Mouse (Mus musculus): ENCODE measurements at regions not wholly inside any gene's neighbourhood (a gene's known extent, or its start where the extent isn't known, plus 50 kb on each side); places are given as distances from the start of the nearest gene placed in this dataset.

DNA sequence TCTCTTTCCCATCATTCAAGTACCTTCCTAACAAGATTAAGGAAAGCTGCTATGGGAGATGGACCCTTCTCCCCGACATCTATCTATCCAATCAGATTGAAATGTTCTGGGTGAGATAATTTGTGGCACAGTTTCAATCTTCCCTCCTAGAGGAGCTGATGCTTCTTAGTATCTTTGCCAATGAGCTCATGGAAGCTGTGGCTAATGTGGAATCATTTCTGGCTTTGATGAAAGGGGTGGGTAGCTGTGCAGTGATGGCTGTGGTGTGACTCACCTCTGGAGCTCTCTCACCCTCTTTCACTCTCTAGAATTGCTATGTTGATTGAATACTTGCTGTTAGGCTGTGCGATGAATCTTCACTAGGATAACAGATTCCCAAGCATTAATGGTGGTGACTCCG is 411.1 kb upstream of the Slc30a5 start:
- Histone ChIP-seq H3K4me1 (ENCODE audit: control insufficient read depth, insufficient read depth, low read length) (no peaks in the 10 kb centered on the region), H3K4me3 (ENCODE audit: insufficient read depth, low read length) (no peak overlapping the region), H3K27ac (ENCODE audit: insufficient read depth, low read depth, low read length) (no peak overlapping the region)
- TF ChIP-seq POLR2A (IDR thresholded peaks at IDR 0.05; ENCODE audit: borderline replicate concordance, low read depth, low read length), result no peak
- no peak for TF ChIP-seq CTCF (IDR thresholded peaks at IDR 0.05; ENCODE audit: low read depth, low read length)

DNA sequence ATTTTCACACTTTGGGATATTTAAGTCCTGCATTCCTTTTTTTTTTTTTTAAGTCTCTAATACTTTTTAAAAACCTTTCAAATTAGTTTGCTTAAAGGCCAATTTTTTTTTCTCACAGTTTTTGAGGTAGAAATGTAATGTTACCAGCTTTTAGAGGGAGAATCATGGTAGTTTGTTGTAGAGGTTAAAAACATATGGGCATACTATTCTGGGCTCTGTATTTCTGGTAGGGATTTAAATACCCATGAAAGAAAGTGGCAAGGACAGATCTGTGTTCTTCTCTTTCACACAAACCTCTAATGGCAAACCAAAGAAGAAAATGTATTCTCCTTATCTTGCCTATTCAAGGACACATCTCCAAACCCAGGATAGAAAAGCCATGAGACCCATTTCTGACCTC is 405.6 kb upstream of the Slc30a5 start:
- Histone ChIP-seq H3K4me1 (ENCODE audit: control insufficient read depth, insufficient read depth, low read length) (no peaks in the 10 kb centered on the region), H3K27ac (ENCODE audit: insufficient read depth, low read depth, low read length) (no peak overlapping the region), H3K4me3 (ENCODE audit: insufficient read depth, low read length) (no peak overlapping the region)
- no peak for TF ChIP-seq POLR2A (IDR thresholded peaks at IDR 0.05; ENCODE audit: borderline replicate concordance, low read depth, low read length)
- TF ChIP-seq CTCF (IDR thresholded peaks at IDR 0.05; ENCODE audit: low read depth, low read length), result no peak

DNA sequence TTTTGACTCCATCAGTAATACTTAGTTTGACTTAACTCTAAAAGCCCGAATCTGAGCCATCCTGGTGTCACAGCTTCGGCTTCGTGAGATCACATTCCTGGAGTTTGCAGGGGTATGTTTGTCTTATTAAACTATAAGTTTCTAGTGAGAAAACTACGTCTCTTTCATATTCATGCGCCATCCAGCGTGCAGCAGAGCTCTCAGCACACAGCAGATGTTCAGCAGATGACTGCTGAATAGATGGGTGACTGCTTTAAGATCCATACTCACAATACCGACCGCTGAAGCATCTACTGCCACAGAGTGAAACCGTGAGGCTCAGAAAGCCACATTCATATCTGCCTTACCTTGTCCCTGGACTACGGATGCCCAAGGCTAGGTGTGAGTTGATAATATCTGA is 403.8 kb upstream of the Slc30a5 start:
- no peak overlapping the region for H3K27ac ChIP-seq (ENCODE audit: insufficient read depth, low read depth, low read length)
- no peak overlapping the region for H3K4me3 ChIP-seq (ENCODE audit: insufficient read depth, low read length)
- TF ChIP-seq POLR2A (IDR thresholded peaks at IDR 0.05; ENCODE audit: borderline replicate concordance, low read depth, low read length) (no peak), CTCF (IDR thresholded peaks at IDR 0.05; ENCODE audit: low read depth, low read length) (no peak)
- no peaks in the 10 kb centered on the region for H3K4me1 ChIP-seq (ENCODE audit: control insufficient read depth, insufficient read depth, low read length)

DNA sequence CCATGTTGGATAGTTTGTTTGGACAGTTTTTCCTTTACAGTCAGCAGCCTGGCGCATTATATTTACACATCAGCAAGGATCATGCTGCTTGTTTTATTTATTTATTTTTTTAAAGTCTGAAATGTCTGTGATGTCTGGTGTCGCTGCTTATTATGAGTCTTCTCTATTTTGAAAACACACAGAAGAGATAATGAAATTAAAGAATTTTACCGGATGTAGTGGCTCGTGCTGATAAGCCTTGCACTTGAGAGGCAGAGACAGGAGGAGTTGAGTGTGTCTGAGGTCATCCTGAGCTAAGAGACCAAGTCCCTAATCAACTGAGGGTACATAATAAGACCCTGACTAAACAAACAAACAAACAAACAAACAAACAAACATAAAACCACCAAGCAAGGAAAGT is 402.6 kb upstream of the Slc30a5 start:
- Histone ChIP-seq H3K4me1 (ENCODE audit: control insufficient read depth, insufficient read depth, low read length) (no peaks in the 10 kb centered on the region), H3K4me3 (ENCODE audit: insufficient read depth, low read length) (no peak overlapping the region), H3K27ac (ENCODE audit: insufficient read depth, low read depth, low read length) (no peak overlapping the region)
- no peak for TF ChIP-seq POLR2A (IDR thresholded peaks at IDR 0.05; ENCODE audit: borderline replicate concordance, low read depth, low read length)
- no peak for TF ChIP-seq CTCF (IDR thresholded peaks at IDR 0.05; ENCODE audit: low read depth, low read length)

DNA sequence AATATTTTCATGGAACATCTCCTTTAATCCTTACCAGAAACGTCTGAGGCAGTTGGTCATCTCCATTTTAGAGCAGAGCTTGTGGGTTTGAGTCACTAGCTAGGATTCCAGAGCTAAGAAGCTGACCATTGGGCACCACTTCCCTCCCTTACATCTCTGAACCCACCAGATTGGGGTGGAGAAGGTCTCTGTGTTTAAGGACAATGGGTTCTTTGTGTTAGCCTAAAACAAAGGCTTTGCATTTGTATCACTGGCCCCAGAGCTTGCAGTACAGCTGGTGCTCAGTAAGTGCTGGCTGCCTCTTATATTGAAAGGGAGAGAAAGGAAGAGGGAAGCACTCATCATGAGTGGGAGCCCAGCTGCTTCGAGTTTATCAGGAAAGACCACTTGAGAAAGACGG is 401.9 kb upstream of the Slc30a5 start:
- Histone ChIP-seq H3K27ac (ENCODE audit: insufficient read depth, low read depth, low read length) (no peak overlapping the region), H3K4me1 (ENCODE audit: control insufficient read depth, insufficient read depth, low read length) (no peaks in the 10 kb centered on the region), H3K4me3 (ENCODE audit: insufficient read depth, low read length) (no peak overlapping the region)
- TF ChIP-seq POLR2A (IDR thresholded peaks at IDR 0.05; ENCODE audit: borderline replicate concordance, low read depth, low read length) (no peak), CTCF (IDR thresholded peaks at IDR 0.05; ENCODE audit: low read depth, low read length) (no peak)

GRCm38 (mm10) chr13:101234550-101234949 is 401.3 kb upstream of the Slc30a5 start:
- H3K4me1 ChIP-seq (ENCODE audit: control insufficient read depth, insufficient read depth, low read length), result no peaks in the 10 kb centered on the region
- H3K4me3 ChIP-seq (ENCODE audit: insufficient read depth, low read length), result no peak overlapping the region

DNA sequence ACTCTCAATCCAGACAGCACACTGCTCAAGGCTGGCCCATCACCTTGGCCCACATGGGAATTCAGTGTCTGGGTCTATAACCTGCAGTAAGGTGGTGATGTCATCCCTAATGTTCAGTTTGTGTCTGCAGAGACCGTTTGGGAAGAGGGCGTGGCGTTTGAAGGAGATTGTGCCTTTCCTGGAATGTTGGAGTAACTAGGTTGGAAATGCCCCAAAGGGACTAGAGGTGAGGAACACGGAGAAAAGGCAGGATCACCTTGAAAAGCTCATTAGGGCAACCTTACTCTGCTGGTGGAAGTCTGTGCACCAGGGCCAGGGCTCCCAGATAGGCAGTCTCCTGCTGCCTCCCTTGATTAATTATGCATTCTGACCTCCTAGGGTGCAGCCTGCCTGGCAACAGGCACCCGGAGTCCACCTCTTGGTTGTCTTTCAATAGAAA is 400.6 kb upstream of the Slc30a5 start:
- Histone ChIP-seq H3K4me3 (ENCODE audit: insufficient read depth, low read length) (no peak overlapping the region), H3K4me1 (ENCODE audit: control insufficient read depth, insufficient read depth, low read length) (no peaks in the 10 kb centered on the region), H3K27ac (ENCODE audit: insufficient read depth, low read depth, low read length) (no peak overlapping the region)
- TF ChIP-seq CTCF (IDR thresholded peaks at IDR 0.05; ENCODE audit: low read depth, low read length), result no peak
- no peak for TF ChIP-seq POLR2A (IDR thresholded peaks at IDR 0.05; ENCODE audit: borderline replicate concordance, low read depth, low read length)

More at GRCm38 (mm10) chr13:101234550-101234949, 401.3 kb upstream of the Slc30a5 start:
- TF ChIP-seq POLR2A (IDR thresholded peaks at IDR 0.05; ENCODE audit: borderline replicate concordance, low read depth, low read length) (no peak), CTCF (IDR thresholded peaks at IDR 0.05; ENCODE audit: low read depth, low read length) (no peak)
- H3K27ac ChIP-seq (ENCODE audit: insufficient read depth, low read depth, low read length), result no peak overlapping the region

DNA sequence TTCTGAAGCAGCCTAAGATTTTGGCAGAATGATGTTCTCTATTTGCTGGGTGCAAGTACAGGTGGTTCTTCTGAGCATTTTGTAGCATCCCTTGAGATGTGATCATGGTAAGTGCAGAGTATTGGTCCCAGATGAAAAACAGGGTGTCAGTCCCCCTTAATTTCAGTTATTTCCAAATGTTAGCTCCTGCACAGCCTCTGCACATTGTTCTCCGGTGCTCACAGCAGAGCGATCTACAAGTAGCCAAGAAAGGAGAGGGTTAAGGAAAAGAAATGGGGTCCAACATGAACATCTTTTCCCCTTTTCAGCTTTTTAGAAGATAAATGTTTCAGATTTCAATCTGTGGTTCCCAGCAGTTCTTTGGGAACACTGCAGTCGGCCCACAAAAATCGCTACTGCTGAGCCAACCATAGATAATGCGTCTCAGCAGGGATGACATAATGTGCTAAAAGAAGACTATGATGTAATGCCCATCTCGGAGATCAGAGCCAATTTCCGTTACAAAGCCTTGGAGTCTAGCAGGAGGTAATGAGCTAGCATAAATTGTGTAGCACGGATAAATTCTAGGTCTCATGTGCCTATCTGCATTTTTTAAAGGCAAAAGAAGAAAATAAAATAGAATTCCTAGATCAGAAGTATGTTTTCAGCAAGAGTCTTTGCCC is 400.1 kb upstream of the Slc30a5 start:
- Histone ChIP-seq H3K4me3 (ENCODE audit: insufficient read depth, low read length) (no peak overlapping the region), H3K4me1 (ENCODE audit: control insufficient read depth, insufficient read depth, low read length) (no peaks in the 10 kb centered on the region), H3K27ac (ENCODE audit: insufficient read depth, low read depth, low read length) (no peak overlapping the region)
- TF ChIP-seq CTCF (IDR thresholded peaks at IDR 0.05; ENCODE audit: low read depth, low read length) (no peak), POLR2A (IDR thresholded peaks at IDR 0.05; ENCODE audit: borderline replicate concordance, low read depth, low read length) (no peak)

DNA sequence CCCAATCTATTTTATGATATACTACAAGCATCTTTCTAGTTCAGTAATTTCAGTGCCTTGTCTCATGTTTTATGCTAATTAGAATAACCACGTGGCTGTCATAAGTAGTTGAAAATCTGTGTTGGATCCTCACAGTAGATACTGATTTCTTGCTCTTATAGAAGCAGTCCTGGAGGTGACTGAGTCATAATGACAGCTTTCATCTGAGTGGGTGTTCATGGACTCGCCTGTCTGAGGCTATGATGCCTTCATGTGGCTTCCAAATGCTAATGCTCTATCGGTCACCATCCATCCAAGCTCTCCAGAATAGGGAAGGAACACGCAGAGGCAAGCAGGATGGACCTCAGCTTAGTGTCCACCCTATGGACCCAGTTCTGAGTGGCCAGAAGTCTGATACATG is 396.6 kb upstream of the Slc30a5 start:
- no peak overlapping the region for H3K4me3 ChIP-seq (ENCODE audit: insufficient read depth, low read length)
- no peak overlapping the region for H3K27ac ChIP-seq (ENCODE audit: insufficient read depth, low read depth, low read length)
- TF ChIP-seq CTCF (IDR thresholded peaks at IDR 0.05; ENCODE audit: low read depth, low read length) (no peak), POLR2A (IDR thresholded peaks at IDR 0.05; ENCODE audit: borderline replicate concordance, low read depth, low read length) (no peak)
- no peaks in the 10 kb centered on the region for H3K4me1 ChIP-seq (ENCODE audit: control insufficient read depth, insufficient read depth, low read length)

DNA sequence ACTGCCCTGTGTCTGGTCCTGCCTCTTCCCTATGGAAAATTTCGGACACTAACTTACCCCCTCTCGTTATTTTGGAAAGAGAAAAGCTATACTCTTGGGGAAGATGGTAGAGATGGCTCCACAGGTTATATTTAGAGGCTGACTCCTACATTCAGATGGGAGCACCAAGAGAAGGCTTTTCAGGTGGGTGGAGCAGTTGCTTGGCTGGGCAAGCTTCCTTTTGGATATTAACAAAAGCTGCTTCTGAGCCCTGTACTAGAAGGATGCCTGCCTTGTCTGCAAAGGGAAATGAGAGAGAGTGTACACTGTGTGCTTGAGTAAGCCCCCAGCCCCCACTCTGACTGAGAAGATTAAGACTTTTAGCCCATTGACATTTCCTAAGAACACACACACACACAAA is 392.1 kb upstream of the Slc30a5 start:
- H3K4me3 ChIP-seq (ENCODE audit: insufficient read depth, low read length), result no peak overlapping the region
- no peak overlapping the region for H3K27ac ChIP-seq (ENCODE audit: insufficient read depth, low read depth, low read length)
- H3K4me1 ChIP-seq (ENCODE audit: control insufficient read depth, insufficient read depth, low read length), result no peaks in the 10 kb centered on the region
- TF ChIP-seq POLR2A (IDR thresholded peaks at IDR 0.05; ENCODE audit: borderline replicate concordance, low read depth, low read length), result no peak
- no peak for TF ChIP-seq CTCF (IDR thresholded peaks at IDR 0.05; ENCODE audit: low read depth, low read length)

Data from bone marrow macrophage, adult 2 months (primary cell).